Mouse (Mus musculus) hindbrain, embryonic 14.5 days (tissue): ENCODE measurements around the gene Pfdn6. TPM values are rescaled to one million over a fixed set of nuclear protein-coding genes. Genes with fewer than 3 reads are reported as not detected.
A peak's percentile ranks its signal among the peaks of the same experiment; 100 is the strongest.

Experiments used
- ATAC-seq: fragments of 200-750 bp; cut with Nextera tagmentation; 2 replicates; pipeline ENCODE4 v1.8.0; 2017; ENCODE audit warnings: moderate number of reproducible peaks, mild to moderate bottlenecking, moderate TSS enrichment, moderate library complexity; ENCODE audit not compliant: low FRiP score
- DNase-seq: peaks from one replicate; pipeline ENCODE4 v3.0.0-alpha.2; 2015; ENCODE audit warnings: low spot score
- H3K27ac ChIP-seq: fragments of 300-500 bp; sonication (generic); 2 replicates; pipeline ENCODE4 v1.5.1; 2014; ENCODE audit warnings: mild to moderate bottlenecking, moderate library complexity
- H3K27me3 ChIP-seq: fragments of 300-500 bp; sonication (generic); 2 replicates; pipeline ENCODE4 v1.6.1; 2014; ENCODE audit warnings: mild to moderate bottlenecking, low read length, mixed read lengths; ENCODE audit not compliant: control insufficient read depth, insufficient read depth
- H3K36me3 ChIP-seq: fragments of 300-500 bp; sonication (generic); replicated peaks from 2 replicates; pipeline ENCODE4 v1.6.1; 2014; ENCODE audit not compliant: control insufficient read depth, insufficient read depth
- H3K4me1 ChIP-seq: fragments of 300-500 bp; sonication (generic); replicated peaks from 2 replicates; pipeline ENCODE4 v1.6.1; 2014; ENCODE audit warnings: antibody characterized with exemption, low read length, mixed read lengths; ENCODE audit not compliant: control insufficient read depth, insufficient read depth
- H3K4me2 ChIP-seq: fragments of 300-500 bp; sonication (generic); replicated peaks from 2 replicates; pipeline ENCODE4 v1.6.1; 2014; ENCODE audit warnings: mild to moderate bottlenecking, moderate library complexity
- H3K4me3 ChIP-seq: fragments of 300-500 bp; sonication (generic); replicated peaks from 2 replicates; pipeline ENCODE4 v1.5.1; 2014; ENCODE audit warnings: mild to moderate bottlenecking, low read length
- H3K9ac ChIP-seq: fragments of 300-500 bp; sonication (generic); 2 replicates; pipeline ENCODE4 v1.6.1; 2014
- H3K9me3 ChIP-seq: fragments of 300-500 bp; sonication (generic); 2 replicates; pipeline ENCODE4 v1.6.1; 2016; ENCODE audit warnings: low read length; ENCODE audit not compliant: control insufficient read depth
- WGBS: fragments of 180-500 bp; shearing (Covaris S2); extraction: QIAGEN DNeasy Blood & Tissue Kit; methylation state at CpG from one replicate; pipeline ENCODE4 v1.1.7; 2014; 5-methylcytosine and 5-hydroxymethylcytosine counted together
- polyA plus RNA-seq: library from polyadenylated mRNA; unstranded; fragments of >200 nt; fragmentation: Nextera tagmentation; extraction: Ambion mirVana; gene quantifications from 2 replicates; pipeline ENCODE4 v1.2.1, GENCODE M21; 2014

The Pfdn6 gene
- polyA plus RNA-seq, 1 experiment from 2014 or later = 161 TPM

DNA sequence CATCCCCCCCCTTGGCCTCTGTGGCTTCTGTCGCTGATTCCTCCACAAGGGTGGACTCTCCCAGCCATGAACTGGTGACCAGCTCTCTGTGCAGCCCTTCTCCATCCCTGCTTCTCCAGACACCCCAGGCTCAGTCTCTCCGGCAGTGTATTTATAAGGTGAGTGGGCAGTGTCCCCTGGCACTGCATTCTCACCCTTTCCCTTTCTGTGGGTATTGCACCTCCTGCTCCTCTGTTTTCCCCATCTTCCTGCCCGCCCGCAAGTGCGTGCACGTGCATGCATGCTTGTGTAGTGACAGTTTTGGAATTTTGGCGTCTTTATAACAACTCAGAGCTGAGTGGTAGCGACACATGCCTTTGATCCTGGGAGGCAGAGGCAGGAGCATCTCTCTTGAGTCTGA is 26.2 kb downstream of the Pfdn6 start:
- no peak for ATAC-seq
- Histone ChIP-seq H3K27me3 (no peaks in the 10 kb centered on the region), H3K9me3 (no peaks in the 10 kb centered on the region), H3K36me3 (peaks cover 42% of the 10 kb centered on the region), H3K4me2 (no peak overlapping the region), H3K4me3 (no peak overlapping the region), H3K27ac (no peak overlapping the region), H3K9ac (no peak overlapping the region), H3K4me1 (peaks cover 14% of the 10 kb centered on the region)
- WGBS = 97% methylated on average over 8 of the region's 8 CpGs
- DNase-seq = no peak

- DNase-seq (no peak), ATAC-seq (no peak)
- Histone ChIP-seq H3K4me1 (peaks cover 14% of the 10 kb centered on the region), H3K27ac (no peak overlapping the region), H3K4me2 (no peak overlapping the region), H3K9me3 (no peaks in the 10 kb centered on the region), H3K9ac (no peak overlapping the region), H3K27me3 (no peaks in the 10 kb centered on the region), H3K4me3 (no peak overlapping the region), H3K36me3 (peaks cover 38% of the 10 kb centered on the region)
- WGBS = 90% methylated on average over 10 of the region's 10 CpGs
Observed at GRCm38 (mm10) chr17:33913264-33913663, 26.9 kb downstream of the Pfdn6 start.

GRCm38 (mm10) chr17:33911813-33912414 is 28.2 kb downstream of the Pfdn6 start:
- DNase-seq = no peak
- Histone ChIP-seq H3K4me1 (peaks cover 13% of the 10 kb centered on the region), H3K9ac (no peak overlapping the region), H3K4me3 (no peak overlapping the region), H3K9me3 (no peaks in the 10 kb centered on the region), H3K36me3 (peaks cover 38% of the 10 kb centered on the region), H3K4me2 (no peak overlapping the region), H3K27ac (no peak overlapping the region), H3K27me3 (no peaks in the 10 kb centered on the region)
- 92% methylated on average over 28 of the region's 28 CpGs for WGBS
- no peak for ATAC-seq

DNA sequence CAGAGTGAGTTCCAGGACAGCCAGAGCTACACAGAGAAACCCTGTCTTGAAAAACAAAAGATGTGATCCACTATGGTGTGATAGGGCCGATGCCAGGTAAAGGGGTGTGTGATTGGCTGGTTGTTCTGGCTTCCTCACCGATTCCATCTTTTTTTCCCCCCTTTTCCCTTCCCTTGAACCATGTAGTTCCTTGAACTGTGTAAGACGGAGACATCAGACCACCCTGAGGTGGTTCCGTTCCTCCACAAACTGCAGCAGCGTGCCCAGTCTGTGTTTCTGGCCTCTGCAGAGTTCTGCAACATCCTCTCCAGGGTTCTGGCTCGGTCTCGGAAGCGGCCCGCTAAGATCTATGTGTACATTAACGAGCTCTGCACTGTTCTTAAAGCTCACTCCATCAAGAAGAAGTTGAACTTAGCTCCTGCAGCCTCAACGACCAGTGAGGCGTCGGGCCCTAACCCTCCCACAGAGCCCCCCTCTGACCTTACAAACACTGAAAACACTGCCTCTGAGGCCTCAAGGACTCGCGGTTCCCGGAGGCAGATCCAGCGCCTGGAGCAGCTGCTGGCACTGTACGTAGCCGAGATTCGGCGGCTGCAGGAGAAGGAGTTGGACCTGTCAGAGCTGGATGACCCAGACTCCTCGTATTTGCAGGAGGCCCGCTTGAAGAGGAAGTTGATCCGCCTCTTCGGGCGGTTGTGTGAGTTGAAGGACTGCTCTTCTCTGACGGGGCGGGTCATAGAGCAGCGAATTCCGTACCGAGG is 28.9 kb downstream of the Pfdn6 start:
- DNase-seq (no peak), ATAC-seq (no peak)
- H3K4me2 ChIP-seq = no peak overlapping the region; the same call in 1 of the 2 replicates
- H3K4me3 ChIP-seq = no peak overlapping the region
- H3K9ac ChIP-seq = no peak overlapping the region
- no peak overlapping the region for H3K27ac ChIP-seq
- no peaks in the 10 kb centered on the region for H3K27me3 ChIP-seq
- H3K36me3 ChIP-seq = peaks cover 38% of the 10 kb centered on the region
- WGBS = 93% methylated on average over 31 of the region's 31 CpGs
- peaks cover 8% of the 10 kb centered on the region for H3K4me1 ChIP-seq
- H3K9me3 ChIP-seq = no peaks in the 10 kb centered on the region

- Histone ChIP-seq H3K27ac (peak overlapping the region; percentile 88; the same call in 1 of the 2 replicates), H3K4me3 (peak overlapping the region; percentile 86), H3K9me3 (no peaks in the 10 kb centered on the region), H3K4me2 (peak overlapping the region; percentile 98), H3K27me3 (no peaks in the 10 kb centered on the region), H3K4me1 (peaks cover 8% of the 10 kb centered on the region), H3K36me3 (peaks cover 38% of the 10 kb centered on the region), H3K9ac (peak overlapping the region; percentile 95)
- ATAC-seq (no peak), DNase-seq (no peak)
- 58% methylated on average over 11 of the region's 11 CpGs for WGBS
Observed at GRCm38 (mm10) chr17:33910346-33911051, 29.6 kb downstream of the Pfdn6 start.

DNA sequence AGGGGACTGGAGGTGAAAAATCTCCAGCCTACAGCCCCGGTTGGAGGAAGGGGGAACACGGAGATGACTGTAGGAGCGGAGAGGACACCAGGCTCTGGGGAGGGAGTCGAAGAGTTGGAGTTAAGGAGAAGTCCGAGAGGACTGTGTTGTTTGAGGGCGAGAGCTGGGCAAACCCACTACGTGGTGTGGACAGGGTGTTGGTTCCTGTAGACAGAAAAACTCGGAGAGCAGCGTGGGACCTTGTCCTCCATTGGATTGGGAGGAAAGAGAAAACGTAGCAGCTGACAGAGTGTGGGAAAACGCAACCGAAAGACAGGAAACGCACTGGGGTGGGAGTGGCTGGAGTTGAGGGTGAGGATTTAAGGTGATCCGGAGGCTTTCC is 30.3 kb downstream of the Pfdn6 start:
- Histone ChIP-seq H3K9me3 (no peaks in the 10 kb centered on the region), H3K4me1 (peaks cover 8% of the 10 kb centered on the region), H3K27me3 (no peaks in the 10 kb centered on the region), H3K36me3 (peaks cover 38% of the 10 kb centered on the region), H3K4me3 (peak overlapping the region; percentile 86), H3K27ac (peak overlapping the region; percentile 88), H3K9ac (peak overlapping the region; percentile 95), H3K4me2 (peak overlapping the region; percentile 98)
- WGBS = 2% methylated on average over 14 of the region's 14 CpGs
- no peak for ATAC-seq
- no peak for DNase-seq

DNA sequence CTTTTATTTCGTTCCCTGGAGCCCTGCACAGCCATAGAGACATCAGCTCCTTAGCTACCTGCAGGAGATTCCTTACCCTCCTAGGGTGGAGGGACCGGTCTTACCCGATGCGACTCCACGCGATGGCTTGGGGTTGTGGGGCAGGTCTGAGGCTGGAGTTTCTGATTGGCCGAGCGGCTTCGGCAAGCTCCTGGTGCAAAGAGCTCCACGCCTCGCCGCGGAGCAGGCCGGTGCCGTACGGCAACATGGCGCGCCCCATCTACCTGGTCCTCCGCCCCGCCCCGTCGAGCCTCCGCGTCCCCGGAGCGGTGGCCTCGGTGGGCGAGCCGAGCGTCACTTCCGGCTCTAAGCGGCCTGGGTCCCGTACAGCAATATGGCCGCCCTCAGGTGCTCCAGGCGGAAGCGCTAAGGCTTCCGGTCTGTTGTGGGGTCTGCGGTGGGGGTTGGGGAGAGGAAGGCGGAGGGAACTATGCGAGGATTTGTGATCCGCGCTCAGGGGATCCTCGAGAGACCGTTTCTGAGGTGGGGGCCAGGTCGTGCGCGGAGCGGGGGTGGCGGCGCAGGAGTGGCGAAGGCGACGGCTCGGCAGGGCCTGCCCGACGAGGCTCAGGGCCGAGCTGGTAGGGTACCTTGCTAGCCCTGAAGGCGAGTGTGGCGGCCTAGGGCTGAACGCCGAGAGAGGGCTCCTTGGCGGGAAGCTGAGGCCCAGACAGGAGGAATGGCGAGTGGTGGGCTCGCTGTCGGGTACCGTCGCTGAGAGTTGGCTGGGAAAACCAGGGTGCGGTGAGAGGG is 30.9 kb downstream of the Pfdn6 start, which contains the start of gene Daxx:
Gene Daxx (plus strand): TSS at position 338 of the 792 bp plus-strand sequence.
- Histone ChIP-seq H3K4me2 (peak within 1 kb of the TSS; percentile 98), H3K27me3 (no peaks in the 10 kb centered on the region), H3K4me3 (peak within 1 kb of the TSS; percentile 86), H3K27ac (peak within 1 kb of the TSS; percentile 89), H3K9ac (peak within 1 kb of the TSS; percentile 95), H3K36me3 (peaks cover 35% of the 10 kb centered on the region), H3K9me3 (no peaks in the 10 kb centered on the region), H3K4me1 (peaks cover 8% of the 10 kb centered on the region)
- ATAC-seq (peak; percentile 97), DNase-seq (peak; percentile 99)
- under 1% methylated on average over 68 of the region's 68 CpGs for WGBS

DNA sequence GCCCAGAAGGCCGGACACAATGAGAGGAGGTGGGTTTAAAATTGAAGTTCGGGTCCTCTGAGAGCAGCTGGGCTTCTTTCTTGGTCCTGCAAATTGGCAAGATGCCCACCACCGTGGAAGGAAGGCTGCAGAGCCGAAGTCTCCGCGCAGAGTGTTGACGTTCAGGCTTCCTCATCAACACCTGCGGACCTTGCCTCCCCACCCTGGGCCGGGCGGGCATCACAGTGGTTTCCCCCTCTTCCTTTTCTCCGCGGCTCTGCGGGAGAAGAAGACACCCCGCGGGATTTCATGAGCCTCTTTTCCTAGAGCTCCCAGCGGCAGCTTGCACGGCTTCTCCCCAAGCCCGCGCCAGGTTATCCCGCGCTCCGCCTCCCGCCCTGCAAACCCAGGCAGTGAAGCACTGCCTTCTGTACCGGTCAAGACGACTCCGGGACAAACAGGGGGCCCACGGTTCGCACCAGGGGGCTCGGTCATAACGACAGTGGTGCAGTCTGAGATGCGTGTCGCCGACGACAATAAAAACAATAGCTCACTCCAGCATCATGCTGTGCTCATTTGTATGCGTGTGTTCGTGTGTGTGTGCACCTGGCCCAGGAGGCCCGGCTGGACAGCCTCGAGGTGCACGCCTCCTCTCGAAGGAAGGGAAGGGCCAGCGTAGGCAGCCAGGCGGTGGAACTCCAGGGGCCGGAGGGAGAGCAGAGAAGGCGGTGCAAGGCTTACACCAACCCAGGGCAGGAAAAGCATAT is 31.6 kb downstream of the Pfdn6 start:
- peak; percentile 59; the same call in 1 of the 2 replicates for ATAC-seq
- Histone ChIP-seq H3K9me3 (no peaks in the 10 kb centered on the region), H3K27me3 (no peaks in the 10 kb centered on the region), H3K36me3 (peaks cover 27% of the 10 kb centered on the region), H3K4me1 (peaks cover 8% of the 10 kb centered on the region), H3K4me3 (peak overlapping the region; percentile 86), H3K9ac (peak overlapping the region; percentile 70), H3K27ac (peak overlapping the region; percentile 89), H3K4me2 (peak overlapping the region; percentile 98)
- peak; percentile 52 for DNase-seq
- under 1% methylated on average over 42 of the region's 44 CpGs for WGBS
